Mouse (Mus musculus) brain, embryonic 18.5 days (tissue): ENCODE results near the gene Grin2c.

Source experiments
- DNase-seq: peaks from one replicate; pipeline ENCODE4 v3.0.0-alpha.2; 2012; ENCODE audit warnings: low read depth, low spot score

The Grin2c gene

GRCm38 (mm10) chr11:115267061-115267883 lies at the start of gene Grin2c:
Gene Grin2c, minus strand, starts transcription at chr11:115267243.
- DNase-seq = no peak

GRCm38 (mm10) chr11:115314249-115314648 lies 47.2 kb upstream of the Grin2c start:
- no peak for DNase-seq

GRCm38 (mm10) chr11:115308781-115309180 lies 41.7 kb upstream of the Grin2c start:
- DNase-seq = no peak

DNA sequence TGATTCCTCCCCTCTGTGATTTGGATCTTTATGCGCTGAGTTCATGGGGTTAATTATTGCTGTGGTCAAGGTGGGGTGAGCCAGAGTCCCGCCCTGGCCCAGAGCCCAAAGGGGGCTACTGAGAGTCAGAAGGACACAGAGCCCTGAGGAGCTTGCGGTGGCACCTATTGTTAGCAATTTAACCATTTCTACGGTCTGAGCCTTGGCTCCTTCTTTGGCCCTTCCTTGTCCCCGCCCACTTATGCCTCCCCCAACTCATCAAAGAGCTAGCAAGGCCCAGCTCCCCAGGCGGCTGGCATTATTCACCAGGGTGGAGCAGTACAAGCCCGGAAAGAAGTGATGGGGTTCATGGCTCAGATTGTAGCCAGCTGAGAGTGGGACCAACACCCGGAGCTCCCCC lies 39.8 kb upstream of the Grin2c start, which contains the start of gene Otop2:
Gene Otop2, plus strand, starts transcription at position 301 of the 400 bp plus-strand sequence.
- no peak for DNase-seq

DNA sequence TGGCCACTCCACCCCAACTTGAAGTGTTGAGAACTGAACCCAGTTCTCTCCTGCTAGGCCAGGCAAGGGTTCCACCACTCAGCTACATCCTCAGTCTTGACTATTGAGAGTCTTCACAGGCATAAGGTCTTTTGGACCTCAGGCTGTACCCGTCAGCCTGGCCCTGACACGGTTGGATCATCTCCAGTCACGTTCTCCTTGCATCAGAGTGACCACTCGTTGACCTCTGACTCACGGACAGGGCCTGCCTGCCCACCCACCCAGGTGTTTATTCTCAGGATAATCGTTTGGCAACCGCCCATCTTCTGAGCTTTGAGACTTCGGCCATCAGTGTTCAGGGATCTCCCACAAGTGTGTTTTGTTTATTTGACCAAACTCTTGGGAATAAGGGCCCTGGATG lies 36.1 kb upstream of the Grin2c start:
- DNase-seq = no peak

- DNase-seq = no peak
Measured at GRCm38 (mm10) chr11:115301351-115301750, 34.3 kb upstream of the Grin2c start.

GRCm38 (mm10) chr11:115300745-115301144 lies 33.7 kb upstream of the Grin2c start:
- DNase-seq = no peak

DNA sequence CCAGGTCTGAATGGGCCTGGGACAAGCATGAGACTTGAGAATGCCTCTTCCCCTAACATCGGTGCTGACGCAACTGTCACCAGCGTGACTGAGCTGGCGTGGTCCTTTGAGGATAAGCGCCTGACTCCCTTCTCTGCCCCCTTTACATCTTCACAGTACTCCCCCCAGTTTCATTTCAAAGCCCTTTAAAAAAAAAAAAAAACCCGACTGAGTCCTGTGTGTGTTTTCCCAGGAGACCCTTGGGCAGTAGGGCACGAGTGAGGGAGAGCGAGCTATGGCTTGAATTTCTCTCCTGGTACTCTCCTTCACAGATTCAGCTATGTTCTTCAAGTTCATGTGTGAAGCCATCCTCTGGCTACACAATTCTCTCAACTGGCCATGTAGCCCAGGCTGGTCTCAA lies 31.1 kb upstream of the Grin2c start:
- no peak for DNase-seq

GRCm38 (mm10) chr11:115297214-115297826 lies 30.3 kb upstream of the Grin2c start, which contains the start of gene Fads6:
Gene Fads6, minus strand, starts transcription at chr11:115297663.
- DNase-seq = no peak

DNA sequence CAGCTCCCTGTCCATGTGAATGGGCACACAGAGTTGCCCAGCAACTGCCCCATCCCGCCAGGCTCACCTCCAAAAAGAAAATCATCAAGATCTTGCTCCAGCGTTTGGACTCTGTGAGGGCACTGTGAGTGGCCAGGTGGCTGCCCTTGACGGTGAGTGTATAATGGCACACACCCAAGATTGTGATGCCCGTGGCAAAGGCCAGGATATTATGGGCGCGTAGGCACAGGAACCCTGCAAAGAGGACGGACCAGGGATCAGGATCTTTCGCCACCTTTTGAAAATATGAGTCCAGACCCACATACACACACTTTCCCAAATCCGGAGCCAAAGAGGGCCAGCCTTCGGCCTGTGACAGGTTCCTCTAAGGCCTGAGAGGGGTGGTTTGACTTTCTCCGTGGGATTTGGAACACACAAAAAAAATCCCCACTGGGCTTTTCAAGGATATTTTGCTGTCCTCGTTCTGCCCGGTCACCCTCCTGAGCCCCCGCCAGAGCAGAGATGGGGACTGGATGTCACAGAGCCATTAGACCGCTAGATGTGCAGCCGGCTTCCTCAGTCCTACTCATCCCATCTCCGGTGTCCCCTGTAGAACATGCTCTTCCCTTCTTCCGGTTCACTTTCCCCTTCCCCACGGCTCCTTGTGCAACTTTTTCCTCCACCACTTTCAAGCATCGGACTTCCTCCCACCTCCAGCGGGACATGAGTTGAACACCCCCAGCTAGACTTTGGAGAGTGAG lies 29.6 kb upstream of the Grin2c start:
- DNase-seq = no peak

GRCm38 (mm10) chr11:115295939-115296338 lies 28.9 kb upstream of the Grin2c start:
- DNase-seq = no peak

- DNase-seq = no peak
Measured at GRCm38 (mm10) chr11:115292631-115293375, 25.8 kb upstream of the Grin2c start.

DNA sequence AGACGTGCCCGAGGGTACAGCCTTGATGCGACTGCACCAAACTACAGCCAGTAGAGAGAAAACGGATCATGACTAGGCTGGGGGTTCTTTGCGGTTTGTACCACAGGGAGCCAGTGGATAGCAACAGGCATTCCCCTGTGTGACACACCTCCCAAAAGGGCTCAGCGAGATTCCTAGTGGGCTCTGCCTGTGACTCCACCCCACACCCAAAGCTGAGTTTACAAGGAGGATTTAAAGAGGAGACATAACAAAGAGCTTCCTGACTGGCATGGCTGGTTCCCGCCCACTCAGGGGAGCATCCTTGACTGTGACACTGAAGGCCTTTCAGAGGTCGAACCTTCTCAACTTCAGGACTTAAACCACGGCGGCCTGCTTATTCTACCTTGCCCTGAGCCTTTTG lies 24.5 kb upstream of the Grin2c start:
- no peak for DNase-seq

DNA sequence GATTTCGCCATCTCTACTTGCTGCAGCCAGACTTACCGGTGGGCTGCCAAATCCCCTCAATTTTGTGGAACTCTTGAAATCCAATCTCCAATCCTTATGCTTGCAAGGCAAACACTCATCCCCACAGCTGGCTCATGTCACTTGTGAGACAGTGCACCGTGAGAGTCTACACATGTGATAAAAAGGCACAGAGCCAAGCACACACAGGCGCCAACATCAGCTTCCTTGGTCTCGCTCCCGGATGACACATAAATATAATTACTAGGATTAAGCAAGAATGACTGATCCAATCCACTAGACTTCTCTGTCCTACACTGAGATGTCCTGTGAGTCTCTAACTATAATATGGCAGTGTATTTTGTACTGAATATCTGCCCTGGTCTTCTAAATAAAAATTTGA lies 23.9 kb upstream of the Grin2c start:
- DNase-seq = no peak

DNA sequence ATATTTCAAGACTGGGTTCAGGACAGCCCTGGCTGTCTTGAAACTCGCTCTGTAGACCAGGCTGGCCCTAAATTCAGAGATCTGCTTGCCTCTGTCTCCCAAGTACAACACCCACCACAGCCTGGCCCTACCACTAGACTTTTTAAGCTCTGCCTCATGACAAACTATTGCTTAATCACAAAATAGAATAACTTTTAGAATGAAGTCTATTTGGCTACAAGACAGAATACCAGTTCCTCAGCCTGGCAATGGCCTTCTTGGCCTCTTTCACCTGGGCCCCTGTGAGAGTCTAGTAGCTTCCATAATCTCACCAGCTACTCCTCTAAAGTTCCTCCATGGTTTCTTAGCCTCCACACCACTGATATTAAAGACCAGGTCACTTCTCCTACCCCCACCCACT lies 23.3 kb upstream of the Grin2c start:
- DNase-seq = no peak

GRCm38 (mm10) chr11:115289885-115290284 lies 22.8 kb upstream of the Grin2c start:
- no peak for DNase-seq

DNA sequence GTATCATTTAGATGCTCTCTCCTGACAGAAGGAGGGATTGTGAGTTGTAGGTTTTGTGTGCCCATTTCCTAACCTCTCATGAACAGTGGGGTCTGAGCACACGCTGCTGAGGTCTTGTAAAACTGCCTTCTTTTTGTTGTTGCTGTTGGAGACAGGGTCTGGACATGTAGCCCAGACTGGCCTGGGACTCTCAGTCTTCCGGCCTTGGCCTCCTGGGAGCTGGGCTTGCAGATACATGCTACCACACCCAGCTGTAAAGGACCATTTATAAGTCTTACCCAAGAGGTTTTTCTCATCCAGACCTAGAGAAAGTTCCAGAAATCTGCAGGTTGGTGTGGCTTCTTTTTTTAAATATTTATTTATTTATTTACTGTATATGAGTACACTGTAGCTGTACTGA lies 21.3 kb upstream of the Grin2c start:
- no peak for DNase-seq

GRCm38 (mm10) chr11:115287386-115287785 lies 20.3 kb upstream of the Grin2c start:
- no peak for DNase-seq

GRCm38 (mm10) chr11:115286201-115286993 lies 19.4 kb upstream of the Grin2c start:
- no peak for DNase-seq

DNA sequence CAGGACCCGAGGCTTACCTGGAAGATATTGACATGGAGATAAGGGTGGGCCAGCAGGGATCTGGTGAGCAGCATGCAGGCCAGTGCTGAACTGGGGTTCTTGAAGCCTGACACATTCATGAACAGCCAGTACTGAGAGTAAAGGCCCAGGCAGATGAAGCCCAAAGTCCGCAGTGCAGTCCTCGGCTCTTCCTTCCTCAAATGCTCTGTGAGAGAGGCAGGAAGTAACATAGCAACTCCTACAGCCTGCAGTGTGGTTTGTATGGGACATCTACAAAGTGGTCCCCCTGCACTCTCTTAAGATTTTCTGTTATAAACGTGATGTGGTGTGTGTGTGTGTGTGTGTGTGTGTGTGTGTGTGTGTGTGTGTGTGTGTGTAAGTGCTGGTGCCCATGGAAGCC lies 18.2 kb upstream of the Grin2c start:
- DNase-seq = no peak
